Mouse (Mus musculus) erythroid progenitor cell, adult 5-6 weeks (primary cell): ENCODE data around the gene Zfp605. TPM values are rescaled to one million over a fixed set of nuclear protein-coding genes. Genes with fewer than 3 reads are reported as not detected.
A peak's percentile ranks its signal among the peaks of the same experiment; 100 is the strongest.
"Not testable (repeated sequence)": the region's sequence is repeated elsewhere in the genome, so short reads cannot be mapped to it uniquely, and the experiment has no call there.

Experiments
- ATAC-seq: replicated peaks from 2 replicates; pipeline ENCODE4 v1.8.0; 2016; ENCODE audit warnings: moderate number of reproducible peaks, mild to moderate bottlenecking, moderate TSS enrichment, inconsistent platforms; ENCODE audit not compliant: poor library complexity, low FRiP score, severe bottlenecking
- total RNA-seq, 2 experiments: library from RNA; stranded (forward) in 1 of 2; stranded (reverse) in 1 of 2; fragments of 150-400 nt in 1 of 2; fragments of 186-747, 209-891 nt in 1 of 2; gene quantifications; 2 replicates each; pipeline versions ENCODE4 v1.2.3 to v1.2.4; 2015 to 2017; ENCODE audit warnings: low replicate concordance in 2 of 2

Gene Zfp605
- total RNA-seq, 2 experiments from 2014 or later = 4.1 TPM; not detected in 1

- ATAC-seq = no peak
Observed at GRCm38 (mm10) chr5:110106140-110106871, 3.6 kb upstream of the Zfp605 start.

GRCm38 (mm10) chr5:110106901-110107564 lies 2.9 kb upstream of the Zfp605 start:
- ATAC-seq = no peak; the same call in 1 of the 2 replicates

- ATAC-seq = peak; percentile 87
Observed at GRCm38 (mm10) chr5:110107581-110108304, 2.1 kb upstream of the Zfp605 start, which contains the start of gene Gtpbp6. Gtpbp6 (minus strand) TSS chr5:110108197.

GRCm38 (mm10) chr5:110108305-110108628 lies 1.6 kb upstream of the Zfp605 start:
- ATAC-seq = no peak

- not testable (repeated sequence) for ATAC-seq
Observed at GRCm38 (mm10) chr5:110122380-110122779, 12.5 kb downstream of the Zfp605 start.

- peak; percentile 99 for ATAC-seq
Observed at GRCm38 (mm10) chr5:110135293-110136086, 25.6 kb downstream of the Zfp605 start, which contains the start of gene Chfr. Chfr (plus strand) TSS chr5:110135842.

- no peak for ATAC-seq
Observed at GRCm38 (mm10) chr5:110136087-110136464, 26.2 kb downstream of the Zfp605 start.

GRCm38 (mm10) chr5:110137816-110138215 lies 27.9 kb downstream of the Zfp605 start:
- no peak for ATAC-seq

- no peak for ATAC-seq
Observed at GRCm38 (mm10) chr5:110139325-110139724, 29.4 kb downstream of the Zfp605 start.

GRCm38 (mm10) chr5:110140424-110140823 lies 30.5 kb downstream of the Zfp605 start:
- no peak for ATAC-seq

- ATAC-seq = no peak
Observed at GRCm38 (mm10) chr5:110142309-110142708, 32.4 kb downstream of the Zfp605 start.

- ATAC-seq = no peak
Observed at GRCm38 (mm10) chr5:110143007-110143406, 33.1 kb downstream of the Zfp605 start.

GRCm38 (mm10) chr5:110169374-110169773 lies 59.5 kb downstream of the Zfp605 start:
- ATAC-seq = no peak

GRCm38 (mm10) chr5:110176362-110177020 lies 66.6 kb downstream of the Zfp605 start, which contains the start of gene Golga3:
Golga3 (plus strand) TSS chr5:110176701.
- peak; percentile 94 for ATAC-seq

- peak; percentile 28 for ATAC-seq
Observed at GRCm38 (mm10) chr5:110177021-110177420, 67.1 kb downstream of the Zfp605 start.

GRCm38 (mm10) chr5:110178628-110179027 lies 68.7 kb downstream of the Zfp605 start:
- ATAC-seq = no peak
